Mouse (Mus musculus): ENCODE results near the gene Nit1.

Nit1 gene

GRCm38 (mm10) chr1:171345225-171346094 lies at the start of gene Nit1, which contains the start of gene Pfdn2:
TSS of gene Nit1 (minus strand) at chr1:171345646.
TSS of gene Pfdn2 (plus strand) at chr1:171345670.
- peak; percentile 86 for DNase-seq (ENCODE audit: low read depth, low spot score)

- no peak for DNase-seq (ENCODE audit: low read depth, low spot score)
Observed at GRCm38 (mm10) chr1:171390101-171390500, 44.7 kb upstream of the Nit1 start.

GRCm38 (mm10) chr1:171388376-171389102 lies 43.1 kb upstream of the Nit1 start, which contains the start of gene Arhgap30:
TSS of gene Arhgap30 (plus strand) at chr1:171388954.
- peak; percentile 32 for DNase-seq (ENCODE audit: low read depth, low spot score)

- no peak for DNase-seq (ENCODE audit: low read depth, low spot score)
Observed at GRCm38 (mm10) chr1:171387099-171387498, 41.7 kb upstream of the Nit1 start.

GRCm38 (mm10) chr1:171385171-171385570 lies 39.7 kb upstream of the Nit1 start:
- DNase-seq (ENCODE audit: low read depth, low spot score), result no peak

GRCm38 (mm10) chr1:171384361-171384760 lies 38.9 kb upstream of the Nit1 start:
- DNase-seq (ENCODE audit: low read depth, low spot score), result no peak

- DNase-seq (ENCODE audit: low read depth, low spot score), result no peak
Observed at GRCm38 (mm10) chr1:171382096-171382620, 36.7 kb upstream of the Nit1 start.

GRCm38 (mm10) chr1:171379935-171380599 lies 34.6 kb upstream of the Nit1 start:
- peak; percentile 56 for DNase-seq (ENCODE audit: low read depth, low spot score)

GRCm38 (mm10) chr1:171378298-171378697 lies 32.9 kb upstream of the Nit1 start:
- DNase-seq (ENCODE audit: low read depth, low spot score), result no peak

GRCm38 (mm10) chr1:171375646-171376097 lies 30.2 kb upstream of the Nit1 start:
- DNase-seq (ENCODE audit: low read depth, low spot score), result no peak

- no peak for DNase-seq (ENCODE audit: low read depth, low spot score)
Observed at GRCm38 (mm10) chr1:171373946-171374345, 28.5 kb upstream of the Nit1 start.

- DNase-seq (ENCODE audit: low read depth, low spot score), result no peak
Observed at GRCm38 (mm10) chr1:171372880-171373279, 27.4 kb upstream of the Nit1 start.

- no peak for DNase-seq (ENCODE audit: low read depth, low spot score)
Observed at GRCm38 (mm10) chr1:171369845-171370556, 24.6 kb upstream of the Nit1 start, which contains the start of gene Nectin4. TSS of gene Nectin4 (plus strand) at chr1:171370099.

GRCm38 (mm10) chr1:171365934-171366333 lies 20.5 kb upstream of the Nit1 start:
- DNase-seq (ENCODE audit: low read depth, low spot score), result no peak

GRCm38 (mm10) chr1:171361106-171362103 lies 16.0 kb upstream of the Nit1 start:
- peak; percentile 88 for DNase-seq (ENCODE audit: low read depth, low spot score)

GRCm38 (mm10) chr1:171360656-171361055 lies 15.2 kb upstream of the Nit1 start, which contains the start of gene Klhdc9:
TSS of gene Klhdc9 (minus strand) at chr1:171360798.
- peak; percentile 98 for DNase-seq (ENCODE audit: low read depth, low spot score)

- no peak for DNase-seq (ENCODE audit: low read depth, low spot score)
Observed at GRCm38 (mm10) chr1:171360253-171360652, 14.8 kb upstream of the Nit1 start.

- DNase-seq (ENCODE audit: low read depth, low spot score), result no peak
Observed at GRCm38 (mm10) chr1:171358421-171358820, 13.0 kb upstream of the Nit1 start.

GRCm38 (mm10) chr1:171356814-171357213 lies 11.4 kb upstream of the Nit1 start:
- DNase-seq (ENCODE audit: low read depth, low spot score), result no peak

Measured in telencephalon, adult 2 months (tissue).